Mouse (Mus musculus) limb, embryonic 15.5 days (tissue): Measurements from ENCODE around the gene 4930486L24Rik. TPM values are rescaled to one million over a fixed set of nuclear protein-coding genes. Genes with fewer than 3 reads are reported as not detected.
"Not testable (repeated sequence)": the region's sequence is repeated elsewhere in the genome, so short reads cannot be mapped to it uniquely, and the experiment has no call there.

Experiments
- ATAC-seq: fragments of 200-750 bp; cut with Nextera tagmentation; 2 replicates; pipeline ENCODE4 v1.8.0; 2017; ENCODE audit warnings: low read depth, moderate TSS enrichment; ENCODE audit not compliant: insufficient number of reproducible peaks, low FRiP score, low TSS enrichment
- H3K27ac ChIP-seq: fragments of 300-500 bp; sonication (generic); 2 replicates; pipeline ENCODE4 v1.5.1; 2015; ENCODE audit warnings: moderate library complexity, mild to moderate bottlenecking, inconsistent platforms
- H3K27me3 ChIP-seq: fragments of 300-500 bp; sonication (generic); 2 replicates; pipeline ENCODE4 v1.6.1; 2015; ENCODE audit warnings: inconsistent platforms
- H3K36me3 ChIP-seq: fragments of 300-500 bp; sonication (generic); 2 replicates; pipeline ENCODE4 v1.6.1; 2015; ENCODE audit warnings: inconsistent platforms
- H3K4me1 ChIP-seq: fragments of 300-500 bp; sonication (generic); 2 replicates; pipeline ENCODE4 v1.6.1; 2015; ENCODE audit warnings: inconsistent platforms
- H3K4me2 ChIP-seq: fragments of 300-500 bp; sonication (generic); 2 replicates; pipeline ENCODE4 v1.6.1; 2015; ENCODE audit warnings: mild to moderate bottlenecking, inconsistent platforms
- H3K4me3 ChIP-seq: fragments of 300-500 bp; sonication (generic); 2 replicates; pipeline ENCODE4 v1.5.1; 2015; ENCODE audit warnings: mild to moderate bottlenecking, inconsistent platforms
- H3K9ac ChIP-seq: fragments of 300-500 bp; sonication (generic); 2 replicates; pipeline ENCODE4 v1.6.1; 2015; ENCODE audit warnings: inconsistent platforms
- H3K9me3 ChIP-seq: fragments of 300-500 bp; sonication (generic); 2 replicates; pipeline ENCODE4 v1.6.1; 2016; ENCODE audit warnings: inconsistent platforms
- WGBS: fragments of 180-500 bp; shearing (Covaris S2); methylation state at CpG from one replicate; pipeline ENCODE4 v1.1.7; 2015; 5-methylcytosine and 5-hydroxymethylcytosine counted together
- polyA plus RNA-seq: library from polyadenylated mRNA; unstranded; fragments of >200 nt; fragmentation: Nextera tagmentation; extraction: Ambion mirVana; gene quantifications from 2 replicates; pipeline ENCODE4 v1.2.1, GENCODE M21; 2015

The 4930486L24Rik gene
- polyA plus RNA-seq, result 0.23 and 0.36 TPM in 2 replicates

DNA sequence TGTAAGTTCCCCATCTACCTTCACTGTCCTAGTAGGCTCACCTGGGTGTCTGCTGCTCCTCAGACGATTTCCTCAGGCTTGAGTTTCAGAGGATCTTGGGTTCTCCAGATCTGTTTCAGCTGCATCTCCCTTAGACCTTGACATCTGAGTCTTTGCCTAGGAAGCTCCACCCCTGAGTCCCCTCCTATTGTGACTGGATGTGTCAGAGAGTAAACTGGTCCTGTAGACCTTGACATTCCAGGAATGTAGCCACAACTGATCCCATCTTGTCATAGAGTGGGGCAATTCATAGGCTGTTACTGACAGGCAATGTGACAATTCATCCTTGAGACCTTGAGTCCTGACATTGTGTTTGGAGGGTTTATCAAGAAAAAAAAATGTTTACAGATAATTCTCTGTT, at the start of gene 4930486L24Rik:
TSS of gene 4930486L24Rik (minus strand) at position 195 of the 400 bp plus-strand sequence.
- Histone ChIP-seq H3K4me3 (no peak within 1 kb of the TSS), H3K4me1 (no peaks in the 10 kb centered on the region), H3K27me3 (no peaks in the 10 kb centered on the region), H3K27ac (no peak within 1 kb of the TSS), H3K4me2 (no peak within 1 kb of the TSS), H3K9ac (no peak within 1 kb of the TSS), H3K9me3 (no peaks in the 10 kb centered on the region), H3K36me3 (no peaks in the 10 kb centered on the region)
- ATAC-seq, result no peak
- 76% methylated on average over 1 of the region's 1 CpGs for WGBS

DNA sequence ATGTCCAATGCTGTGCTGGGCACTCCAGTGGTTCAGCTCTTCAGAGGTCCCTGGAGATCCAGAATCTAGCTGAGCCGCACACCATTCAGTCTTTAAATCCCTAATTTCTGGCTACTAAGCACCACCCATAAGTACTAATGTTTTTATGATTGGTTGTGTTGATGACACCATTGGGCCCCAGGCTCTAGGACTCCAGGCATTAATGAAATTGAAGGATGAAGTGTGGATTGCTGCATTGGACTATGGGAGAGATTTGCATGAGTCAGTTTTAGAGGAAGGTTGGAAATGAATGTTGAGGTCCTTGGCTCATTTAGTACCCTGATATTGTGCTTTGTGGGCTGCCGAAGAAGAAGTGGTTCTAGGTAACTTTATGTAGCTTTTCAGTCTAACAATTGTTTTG, 40.5 kb upstream of the 4930486L24Rik start, which contains the start of gene Tpbpb:
TSS of gene Tpbpb (minus strand) at position 101 of the 400 bp plus-strand sequence.
- not testable (repeated sequence) for H3K27ac ChIP-seq, H3K27me3 ChIP-seq, H3K36me3 ChIP-seq, H3K4me1 ChIP-seq, H3K4me2 ChIP-seq, ATAC-seq, H3K4me3 ChIP-seq, H3K9me3 ChIP-seq, H3K9ac ChIP-seq
- WGBS, result 91% methylated on average over 2 of the region's 2 CpGs

DNA sequence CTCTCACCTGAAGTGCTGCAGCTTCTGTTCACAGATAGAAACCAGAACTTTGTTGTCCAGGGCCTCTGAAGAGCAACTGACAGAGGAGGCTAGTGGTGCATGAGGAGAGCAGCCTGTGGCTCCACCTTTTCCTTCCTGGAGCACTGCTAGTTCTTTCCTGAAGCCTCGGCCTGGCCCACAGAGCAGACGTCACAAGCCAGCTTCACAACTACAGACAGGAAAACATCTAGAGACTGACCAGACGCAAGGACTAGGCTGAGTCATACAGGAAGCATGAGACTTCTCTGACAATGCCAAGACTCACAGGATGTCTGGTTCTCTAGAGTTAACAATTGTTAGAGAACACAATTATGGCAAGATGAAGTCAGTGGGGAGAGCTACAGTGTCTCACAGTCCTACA, 33.1 kb upstream of the 4930486L24Rik start, which contains the start of gene Ctla2b:
TSS of gene Ctla2b (minus strand) at position 120 of the 400 bp plus-strand sequence.
- no peaks in the 10 kb centered on the region for H3K27me3 ChIP-seq
- WGBS, result 52% methylated on average over 3 of the region's 3 CpGs

DNA sequence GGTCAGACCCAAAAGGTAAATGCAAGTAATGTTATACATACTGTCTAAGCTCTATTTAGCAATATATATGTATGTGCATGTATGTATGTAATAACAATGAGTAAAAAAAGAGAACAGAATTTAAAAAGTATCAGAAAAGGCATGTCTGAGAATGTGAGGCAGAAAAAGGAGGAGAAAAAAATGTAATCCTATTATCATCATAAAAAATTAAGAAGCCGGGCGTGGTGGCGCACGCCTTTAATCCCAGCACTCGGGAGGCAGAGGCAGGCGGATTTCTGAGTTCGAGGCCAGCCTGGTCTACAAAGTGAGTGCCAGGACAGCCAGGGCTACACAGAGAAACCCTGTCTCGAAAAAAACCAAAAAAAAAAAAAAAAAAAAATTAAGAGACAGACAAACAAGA, 32.5 kb upstream of the 4930486L24Rik start, which contains the start of gene Gm49392:
TSS of gene Gm49392 (minus strand) at position 101 of the 400 bp plus-strand sequence.
- H3K4me1 ChIP-seq, ATAC-seq, H3K9ac ChIP-seq, H3K36me3 ChIP-seq, H3K4me3 ChIP-seq, H3K27me3 ChIP-seq, H3K4me2 ChIP-seq, H3K9me3 ChIP-seq, H3K27ac ChIP-seq: not testable (repeated sequence)
- WGBS, result 83% methylated on average over 8 of the region's 8 CpGs

More for the DNA sequence above, 33.1 kb upstream of the 4930486L24Rik start, which contains the start of gene Ctla2b:
- Histone ChIP-seq H3K4me1 (no peaks in the 10 kb centered on the region), H3K4me3 (no peak within 1 kb of the TSS), H3K9me3 (no peaks in the 10 kb centered on the region), H3K9ac (no peak within 1 kb of the TSS), H3K36me3 (no peaks in the 10 kb centered on the region), H3K4me2 (no peak within 1 kb of the TSS), H3K27ac (no peak within 1 kb of the TSS)
- ATAC-seq, result no peak

DNA sequence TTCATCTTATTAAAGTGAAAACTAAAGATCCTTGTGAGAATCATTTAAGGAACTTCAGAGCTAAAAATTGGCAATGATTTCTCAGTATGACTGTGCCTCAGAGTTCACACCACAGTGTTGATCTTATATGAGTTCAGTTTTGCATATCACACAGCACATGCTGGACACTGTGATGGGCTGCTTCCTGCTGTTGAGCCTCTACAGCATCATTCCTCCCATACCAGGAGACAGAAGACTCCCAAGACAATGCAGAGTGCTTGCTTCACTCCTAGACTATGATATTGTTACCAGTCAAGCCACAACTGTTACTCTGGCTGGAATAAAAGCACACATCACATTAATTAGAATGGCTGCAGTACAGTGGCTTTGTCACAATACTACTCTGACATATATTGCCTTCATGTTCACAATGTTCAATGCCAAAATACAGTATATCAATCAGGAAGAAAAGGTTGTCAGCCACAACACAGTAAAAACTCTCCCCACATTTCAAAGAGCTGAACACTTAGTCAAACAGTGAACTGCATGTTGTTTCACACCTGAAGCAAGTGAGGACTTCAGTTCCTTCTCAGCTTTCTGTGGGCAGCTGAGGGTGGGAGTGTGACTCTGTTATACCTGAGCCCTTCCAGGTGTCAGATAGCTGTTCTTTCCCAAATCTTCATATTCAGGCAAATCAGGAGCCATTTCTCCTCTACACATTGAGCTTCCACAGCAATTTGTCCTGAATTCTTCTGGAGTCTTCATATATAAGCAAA, 31.3 kb upstream of the 4930486L24Rik start:
- no peak overlapping the region for H3K27ac ChIP-seq
- H3K27me3 ChIP-seq, result no peaks in the 10 kb centered on the region
- H3K4me1 ChIP-seq, result no peaks in the 10 kb centered on the region
- ATAC-seq, result no peak
- H3K4me2 ChIP-seq, result no peak overlapping the region
- H3K4me3 ChIP-seq, result no peak overlapping the region
- no peaks in the 10 kb centered on the region for H3K9me3 ChIP-seq
- H3K9ac ChIP-seq, result no peak overlapping the region
- no peaks in the 10 kb centered on the region for H3K36me3 ChIP-seq

DNA sequence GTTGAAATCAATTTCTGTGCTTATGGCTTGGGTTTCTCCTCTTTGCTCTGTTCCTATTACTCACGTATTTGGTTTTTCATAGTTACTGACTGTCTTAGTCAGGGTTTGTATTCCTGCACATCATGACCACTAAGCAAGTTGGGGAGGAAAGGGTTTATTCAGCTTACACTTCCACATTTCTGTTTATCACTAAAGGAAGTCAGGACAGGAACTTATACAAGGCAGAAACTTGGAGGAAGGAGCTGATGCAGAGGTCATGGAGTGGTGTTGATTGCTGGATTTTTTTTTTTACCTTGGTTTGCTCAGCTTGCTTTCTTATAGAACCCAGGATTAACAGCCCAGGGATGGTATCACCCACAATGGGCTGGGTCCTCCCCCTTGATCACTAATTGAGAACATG, 28.0 kb upstream of the 4930486L24Rik start:
- Histone ChIP-seq H3K4me3 (no peak overlapping the region), H3K27me3 (no peaks in the 10 kb centered on the region), H3K4me2 (no peak overlapping the region), H3K4me1 (no peaks in the 10 kb centered on the region), H3K27ac (no peak overlapping the region), H3K9ac (no peak overlapping the region), H3K36me3 (no peaks in the 10 kb centered on the region), H3K9me3 (no peaks in the 10 kb centered on the region)
- 68% methylated on average over 1 of the region's 1 CpGs for WGBS
- no peak for ATAC-seq

DNA sequence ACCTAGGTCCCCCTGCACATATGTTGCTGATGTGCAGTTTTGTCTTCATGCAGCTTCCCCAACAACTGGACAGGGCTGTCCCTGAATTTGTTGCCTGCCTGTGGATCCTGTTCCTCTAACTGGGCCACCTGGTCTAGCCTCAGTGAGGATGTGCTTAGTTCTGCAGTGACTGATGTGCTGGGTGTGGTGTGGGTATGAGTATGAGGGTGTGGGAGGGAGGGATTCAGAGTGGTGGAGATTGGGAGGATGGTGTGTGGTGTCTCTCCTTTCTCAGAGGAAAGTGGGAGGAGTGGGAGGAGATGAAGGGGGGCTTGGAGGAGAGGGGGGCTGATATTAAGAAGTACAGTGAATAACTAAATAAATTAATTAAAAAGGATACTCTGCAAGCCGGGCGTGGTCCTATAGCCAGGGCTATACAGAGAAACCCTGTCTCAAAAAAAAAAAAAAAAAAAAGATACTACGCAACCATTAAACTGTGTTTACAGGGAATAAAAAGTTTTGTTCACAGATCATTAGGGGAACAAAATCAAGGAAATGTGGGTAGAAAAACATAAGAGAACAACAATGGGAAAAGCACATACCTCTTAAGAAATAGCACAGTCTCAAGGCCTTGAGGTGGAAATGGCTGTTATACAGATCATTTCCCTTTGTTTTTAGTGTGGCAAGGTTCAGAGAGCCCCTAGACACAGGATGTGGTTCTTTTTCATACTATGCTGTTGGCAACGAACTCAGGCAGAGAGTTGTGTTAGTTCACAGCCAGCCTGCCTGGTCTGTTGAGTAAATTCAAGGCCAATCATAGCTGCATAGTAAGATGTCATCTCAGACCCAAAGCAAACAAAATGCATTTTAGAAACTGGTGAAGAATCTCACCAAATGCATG, 15.8 kb downstream of the 4930486L24Rik start:
- 82% methylated on average over 4 of the region's 4 CpGs for WGBS
- H3K36me3 ChIP-seq, result no peaks in the 10 kb centered on the region
- no peak overlapping the region for H3K4me3 ChIP-seq
- H3K27me3 ChIP-seq, result no peaks in the 10 kb centered on the region
- no peak overlapping the region for H3K4me2 ChIP-seq
- no peak overlapping the region for H3K27ac ChIP-seq
- no peaks in the 10 kb centered on the region for H3K9me3 ChIP-seq
- no peak for ATAC-seq
- H3K4me1 ChIP-seq, result no peaks in the 10 kb centered on the region
- H3K9ac ChIP-seq, result no peak overlapping the region

DNA sequence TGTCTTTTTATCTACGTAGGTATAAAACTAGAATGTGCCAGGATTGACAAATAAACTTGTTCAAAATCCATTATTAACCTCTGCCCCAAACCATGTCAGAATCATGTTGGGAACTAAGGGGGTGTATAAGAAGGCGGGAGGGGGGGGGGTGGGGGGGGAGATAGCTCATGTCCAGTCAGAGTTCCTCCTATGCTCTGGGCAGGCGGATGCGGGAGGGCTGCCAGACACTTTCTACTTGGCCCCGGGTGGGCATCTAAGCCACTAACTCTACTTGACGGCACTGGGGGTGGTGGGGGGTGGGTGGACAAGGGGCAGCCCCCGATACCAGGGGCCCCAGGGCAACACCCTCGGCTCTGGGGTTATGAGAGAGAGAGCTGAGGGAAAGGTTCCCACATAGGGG, 21.1 kb downstream of the 4930486L24Rik start:
- no peaks in the 10 kb centered on the region for H3K4me1 ChIP-seq
- no peaks in the 10 kb centered on the region for H3K36me3 ChIP-seq
- H3K4me2 ChIP-seq, result no peak overlapping the region
- H3K27ac ChIP-seq, result no peak overlapping the region
- 81% methylated on average over 8 of the region's 8 CpGs for WGBS
- no peak for ATAC-seq
- no peaks in the 10 kb centered on the region for H3K9me3 ChIP-seq
- H3K9ac ChIP-seq, result no peak overlapping the region
- H3K27me3 ChIP-seq, result no peaks in the 10 kb centered on the region
- H3K4me3 ChIP-seq, result no peak overlapping the region

DNA sequence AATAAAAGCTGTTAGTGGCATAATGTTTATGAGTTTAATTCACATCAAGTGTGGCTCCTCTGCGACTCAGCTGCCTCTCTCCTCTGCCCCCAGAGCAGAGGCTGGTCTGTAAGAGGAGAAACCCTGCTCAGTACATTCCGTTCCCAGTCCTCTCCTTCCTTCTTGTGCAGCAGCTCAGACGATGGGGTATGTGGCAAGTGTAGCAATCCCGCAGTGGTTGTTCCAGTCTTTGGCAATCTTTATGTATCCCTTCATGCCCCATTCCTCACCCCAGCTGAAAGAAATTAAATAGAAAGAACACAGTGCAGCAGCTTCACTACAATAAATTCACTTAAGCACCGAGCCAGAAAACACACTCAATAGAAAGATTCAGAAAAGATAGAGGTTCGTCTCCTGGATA, 21.6 kb downstream of the 4930486L24Rik start:
- H3K9me3 ChIP-seq, result no peaks in the 10 kb centered on the region
- H3K27ac ChIP-seq, result no peak overlapping the region
- no peak overlapping the region for H3K4me3 ChIP-seq
- no peak overlapping the region for H3K4me2 ChIP-seq
- H3K36me3 ChIP-seq, result no peaks in the 10 kb centered on the region
- H3K9ac ChIP-seq, result no peak overlapping the region
- 68% methylated on average over 6 of the region's 6 CpGs for WGBS
- ATAC-seq, result no peak
- H3K27me3 ChIP-seq, result no peaks in the 10 kb centered on the region
- no peaks in the 10 kb centered on the region for H3K4me1 ChIP-seq

DNA sequence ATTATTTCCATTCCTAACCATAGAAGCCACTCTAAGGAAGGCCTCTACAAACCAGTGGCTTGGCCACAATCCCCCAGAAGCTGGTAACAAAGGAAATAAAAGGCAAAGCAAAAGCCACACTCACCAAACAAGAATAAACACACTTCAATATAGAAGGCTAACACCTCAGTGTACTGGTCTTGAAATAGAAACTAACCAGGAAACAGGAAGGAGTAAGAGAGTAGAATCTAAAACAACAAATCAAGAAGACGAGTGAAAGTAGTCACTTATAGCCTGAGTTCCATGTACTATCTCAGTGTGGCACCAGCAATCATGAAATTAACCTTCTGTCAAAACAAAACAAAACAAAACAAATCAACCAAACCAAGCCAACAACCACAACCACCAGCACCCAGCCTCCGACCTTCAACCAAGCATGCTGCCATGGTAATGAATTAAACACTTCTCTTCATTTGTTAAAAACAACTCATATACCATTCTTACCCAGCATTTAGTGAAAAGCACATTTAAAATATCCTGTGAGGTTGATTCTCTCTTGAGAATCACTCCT, 24.8 kb downstream of the 4930486L24Rik start:
- Histone ChIP-seq H3K27me3 (no peaks in the 10 kb centered on the region), H3K9me3 (no peaks in the 10 kb centered on the region), H3K27ac (no peak overlapping the region), H3K4me2 (no peak overlapping the region), H3K4me3 (no peak overlapping the region), H3K9ac (no peak overlapping the region), H3K4me1 (no peaks in the 10 kb centered on the region), H3K36me3 (no peaks in the 10 kb centered on the region)
- WGBS, result 74% methylated on average over 2 of the region's 2 CpGs
- no peak for ATAC-seq

DNA sequence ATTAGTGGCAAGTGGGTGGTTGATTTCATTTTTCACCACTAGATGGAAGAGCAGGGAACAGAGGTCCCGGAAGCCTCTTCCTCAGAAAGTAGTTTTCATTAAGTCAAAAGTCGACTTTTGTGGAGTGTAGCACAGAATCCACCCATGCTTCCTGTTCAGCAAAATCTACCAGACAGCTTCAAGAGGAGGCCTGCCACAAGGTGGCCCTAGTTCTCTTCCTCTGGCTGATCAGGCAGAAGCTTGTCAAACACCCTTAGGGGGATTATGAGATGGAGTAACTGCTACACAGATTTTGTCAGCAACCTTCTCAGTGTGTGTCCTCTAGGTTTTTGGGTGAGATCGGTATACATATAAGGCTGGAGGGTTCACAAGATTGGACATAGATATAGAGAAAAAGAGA, 38.2 kb downstream of the 4930486L24Rik start:
- Histone ChIP-seq H3K36me3 (no peaks in the 10 kb centered on the region), H3K4me2 (no peak overlapping the region), H3K9me3 (no peaks in the 10 kb centered on the region), H3K27me3 (no peaks in the 10 kb centered on the region), H3K9ac (no peak overlapping the region), H3K27ac (no peak overlapping the region), H3K4me3 (no peak overlapping the region), H3K4me1 (no peaks in the 10 kb centered on the region)
- no peak for ATAC-seq
- 59% methylated on average over 3 of the region's 3 CpGs for WGBS
